Mouse (Mus musculus): ENCODE measurements around the gene Synpo2l.
A peak's percentile ranks its signal among the peaks of the same experiment; 100 is the strongest.

Synpo2l gene

GRCm38 (mm10) chr14:20682498-20682897, 14.3 kb upstream of the Synpo2l start:
- no peak for ATAC-seq (ENCODE audit: insufficient number of reproducible peaks, low FRiP score, low TSS enrichment)

- ATAC-seq (ENCODE audit: insufficient number of reproducible peaks, low FRiP score, low TSS enrichment) = no peak
Observed at GRCm38 (mm10) chr14:20681742-20682141, 13.6 kb upstream of the Synpo2l start.

- no peak for ATAC-seq (ENCODE audit: insufficient number of reproducible peaks, low FRiP score, low TSS enrichment)
Observed at GRCm38 (mm10) chr14:20677906-20678305, 9.8 kb upstream of the Synpo2l start.

- peak; percentile 96 for ATAC-seq (ENCODE audit: insufficient number of reproducible peaks, low FRiP score, low TSS enrichment)
Observed at GRCm38 (mm10) chr14:20674064-20674833, 6.1 kb upstream of the Synpo2l start, which contains the start of gene Sec24c. TSS of gene Sec24c (plus strand) at chr14:20674308.

GRCm38 (mm10) chr14:20673735-20674063, 5.5 kb upstream of the Synpo2l start:
- ATAC-seq (ENCODE audit: insufficient number of reproducible peaks, low FRiP score, low TSS enrichment) = peak; percentile 71

- ATAC-seq (ENCODE audit: insufficient number of reproducible peaks, low FRiP score, low TSS enrichment) = no peak
Observed at GRCm38 (mm10) chr14:20672990-20673389, 4.8 kb upstream of the Synpo2l start.

- ATAC-seq (ENCODE audit: insufficient number of reproducible peaks, low FRiP score, low TSS enrichment) = no peak
Observed at GRCm38 (mm10) chr14:20667469-20667868, 685 bp downstream of the Synpo2l start.

- ATAC-seq (ENCODE audit: insufficient number of reproducible peaks, low FRiP score, low TSS enrichment) = no peak
Observed at GRCm38 (mm10) chr14:20664436-20664835, 3.7 kb downstream of the Synpo2l start.

- ATAC-seq (ENCODE audit: insufficient number of reproducible peaks, low FRiP score, low TSS enrichment) = no peak
Observed at GRCm38 (mm10) chr14:20663601-20664000, 4.6 kb downstream of the Synpo2l start.

- ATAC-seq (ENCODE audit: insufficient number of reproducible peaks, low FRiP score, low TSS enrichment) = no peak
Observed at GRCm38 (mm10) chr14:20662740-20663139, 5.4 kb downstream of the Synpo2l start.

- peak; percentile 9; the same call in 1 of the 2 replicates for ATAC-seq (ENCODE audit: insufficient number of reproducible peaks, low FRiP score, low TSS enrichment)
Observed at GRCm38 (mm10) chr14:20661661-20662331, 6.4 kb downstream of the Synpo2l start.

- peak; percentile 83 for ATAC-seq (ENCODE audit: insufficient number of reproducible peaks, low FRiP score, low TSS enrichment)
Observed at GRCm38 (mm10) chr14:20660827-20661660, 7.1 kb downstream of the Synpo2l start.

GRCm38 (mm10) chr14:20659687-20660086, 8.5 kb downstream of the Synpo2l start:
- ATAC-seq (ENCODE audit: insufficient number of reproducible peaks, low FRiP score, low TSS enrichment) = no peak

- no peak for ATAC-seq (ENCODE audit: insufficient number of reproducible peaks, low FRiP score, low TSS enrichment)
Observed at GRCm38 (mm10) chr14:20658902-20659301, 9.3 kb downstream of the Synpo2l start.

- ATAC-seq (ENCODE audit: insufficient number of reproducible peaks, low FRiP score, low TSS enrichment) = no peak
Observed at GRCm38 (mm10) chr14:20658326-20658725, 9.8 kb downstream of the Synpo2l start.

GRCm38 (mm10) chr14:20656361-20656760, 11.8 kb downstream of the Synpo2l start, which contains the start of gene Myoz1:
TSS of gene Myoz1 (minus strand) at chr14:20656540.
- ATAC-seq (ENCODE audit: insufficient number of reproducible peaks, low FRiP score, low TSS enrichment) = no peak

- no peak for ATAC-seq (ENCODE audit: insufficient number of reproducible peaks, low FRiP score, low TSS enrichment)
Observed at GRCm38 (mm10) chr14:20655731-20656130, 12.4 kb downstream of the Synpo2l start.

GRCm38 (mm10) chr14:20654690-20655421, 13.3 kb downstream of the Synpo2l start:
- no peak for ATAC-seq (ENCODE audit: insufficient number of reproducible peaks, low FRiP score, low TSS enrichment)

GRCm38 (mm10) chr14:20651722-20652256, 16.4 kb downstream of the Synpo2l start:
- no peak for ATAC-seq (ENCODE audit: insufficient number of reproducible peaks, low FRiP score, low TSS enrichment)

GRCm38 (mm10) chr14:20651000-20651399, 17.2 kb downstream of the Synpo2l start:
- ATAC-seq (ENCODE audit: insufficient number of reproducible peaks, low FRiP score, low TSS enrichment) = no peak
